Mouse (Mus musculus) midbrain, postnatal 0 days (tissue): ENCODE data around the gene Vps51. TPM values are rescaled to one million over a fixed set of nuclear protein-coding genes. Genes with fewer than 3 reads are reported as not detected.

Source experiments
- ATAC-seq: fragments of 200-750 bp; cut with Nextera tagmentation; 2 replicates; pipeline ENCODE4 v1.8.0; 2017; ENCODE audit warnings: moderate number of reproducible peaks, mild to moderate bottlenecking, moderate TSS enrichment, moderate library complexity; ENCODE audit not compliant: low FRiP score
- DNase-seq: peaks from one replicate; pipeline ENCODE4 v3.0.0-alpha.2; 2015; ENCODE audit warnings: low spot score
- H3K27ac ChIP-seq: fragments of 300-500 bp; sonication (generic); 2 replicates; pipeline ENCODE4 v1.5.1; 2014; ENCODE audit warnings: low read depth, mild to moderate bottlenecking, low read length, mixed read lengths
- H3K27me3 ChIP-seq: fragments of 300-500 bp; sonication (generic); 2 replicates; pipeline ENCODE4 v1.6.1; 2014; ENCODE audit warnings: low read length, control low read depth, mixed read lengths; ENCODE audit not compliant: insufficient read depth
- H3K36me3 ChIP-seq: fragments of 300-500 bp; sonication (generic); 2 replicates; pipeline ENCODE4 v1.6.1; 2014; ENCODE audit warnings: low read length, control low read depth, mixed read lengths; ENCODE audit not compliant: insufficient read depth
- H3K4me1 ChIP-seq: fragments of 300-500 bp; sonication (generic); 2 replicates; pipeline ENCODE4 v1.6.1; 2014; ENCODE audit warnings: mild to moderate bottlenecking, control low read depth, antibody characterized with exemption, low read length, mixed read lengths; ENCODE audit not compliant: insufficient read depth
- H3K4me2 ChIP-seq: fragments of 300-500 bp; sonication (generic); 2 replicates; pipeline ENCODE4 v1.6.1; 2014; ENCODE audit warnings: low read depth, mild to moderate bottlenecking, low read length, mixed read lengths; ENCODE audit not compliant: poor library complexity, severe bottlenecking
- H3K4me3 ChIP-seq: fragments of 300-500 bp; sonication (generic); 2 replicates; pipeline ENCODE4 v1.5.1; 2014; ENCODE audit warnings: low read depth, mild to moderate bottlenecking, low read length, moderate library complexity
- H3K9ac ChIP-seq: fragments of 300-500 bp; sonication (generic); replicated peaks from 2 replicates; pipeline ENCODE4 v1.6.1; 2014; ENCODE audit warnings: mild to moderate bottlenecking, low read length, moderate library complexity, mixed read lengths; ENCODE audit not compliant: poor library complexity, severe bottlenecking
- H3K9me3 ChIP-seq: fragments of 300-500 bp; sonication (generic); 2 replicates; pipeline ENCODE4 v1.6.1; 2016; ENCODE audit warnings: low read length, control low read depth
- CTCF ChIP-seq: IDR thresholded peaks from 2 replicates; pipeline ENCODE4 v1.5.1; 2016; ENCODE audit warnings: antibody characterized with exemption, mild to moderate bottlenecking
- WGBS: fragments of 180-500 bp; shearing (Covaris S2); extraction: QIAGEN DNeasy Blood & Tissue Kit; methylation state at CpG from one replicate; pipeline ENCODE4 v1.1.7; 2014; 5-methylcytosine and 5-hydroxymethylcytosine counted together
- polyA plus RNA-seq: library from polyadenylated mRNA; unstranded; fragments of >200 nt; fragmentation: Nextera tagmentation; extraction: Ambion mirVana; gene quantifications from 2 replicates; pipeline ENCODE4 v1.2.1, GENCODE M21; 2015
- total RNA-seq: library from RNA; depleted of rRNA; stranded (reverse); fragments of >200 nt; gene quantifications from 2 replicates; pipeline ENCODE4 v1.2.3, GENCODE M21; 2014

The Vps51 gene
- total and polyA plus RNA-seq, 2 experiments from 2014 or later: 92.4 to 95.7 TPM

DNA sequence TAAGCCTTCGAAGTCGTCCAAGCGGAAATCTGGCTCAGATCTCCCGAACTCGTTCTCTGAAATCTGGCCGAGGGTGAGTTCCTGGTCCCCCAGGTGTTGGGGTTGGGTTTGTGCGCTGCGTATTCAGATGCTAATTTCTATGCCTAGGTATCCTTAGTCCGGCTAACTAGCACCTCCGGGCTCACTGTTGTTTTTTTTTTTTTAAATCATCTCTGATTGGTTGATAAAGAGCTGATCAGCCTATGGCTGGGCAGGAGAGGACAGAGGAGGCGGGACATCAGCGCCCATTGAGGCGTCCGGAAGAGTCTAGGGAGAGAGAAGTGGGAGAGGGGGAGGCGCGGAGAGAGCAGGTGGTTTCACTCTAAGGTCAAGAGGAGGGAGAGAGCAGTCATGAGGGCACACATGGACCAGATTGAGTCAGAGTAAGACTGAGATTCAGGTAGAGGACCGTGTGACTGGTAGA is 8.4 kb upstream of the Vps51 start:
- H3K4me2 ChIP-seq: peak overlapping the region; percentile 93
- 1% methylated on average over 17 of the region's 17 CpGs for WGBS
- H3K4me3 ChIP-seq: peak overlapping the region; percentile 70
- no peak overlapping the region for H3K9ac ChIP-seq
- DNase-seq (peak; percentile 61), ATAC-seq (no peak)
- H3K27ac ChIP-seq: no peak overlapping the region
- H3K4me1 ChIP-seq: peaks cover 7% of the 10 kb centered on the region; the same call in 1 of the 2 replicates
- H3K27me3 ChIP-seq: no peaks in the 10 kb centered on the region
- no peaks in the 10 kb centered on the region for H3K9me3 ChIP-seq
- peaks cover 15% of the 10 kb centered on the region for H3K36me3 ChIP-seq
- TF ChIP-seq CTCF: no peak

DNA sequence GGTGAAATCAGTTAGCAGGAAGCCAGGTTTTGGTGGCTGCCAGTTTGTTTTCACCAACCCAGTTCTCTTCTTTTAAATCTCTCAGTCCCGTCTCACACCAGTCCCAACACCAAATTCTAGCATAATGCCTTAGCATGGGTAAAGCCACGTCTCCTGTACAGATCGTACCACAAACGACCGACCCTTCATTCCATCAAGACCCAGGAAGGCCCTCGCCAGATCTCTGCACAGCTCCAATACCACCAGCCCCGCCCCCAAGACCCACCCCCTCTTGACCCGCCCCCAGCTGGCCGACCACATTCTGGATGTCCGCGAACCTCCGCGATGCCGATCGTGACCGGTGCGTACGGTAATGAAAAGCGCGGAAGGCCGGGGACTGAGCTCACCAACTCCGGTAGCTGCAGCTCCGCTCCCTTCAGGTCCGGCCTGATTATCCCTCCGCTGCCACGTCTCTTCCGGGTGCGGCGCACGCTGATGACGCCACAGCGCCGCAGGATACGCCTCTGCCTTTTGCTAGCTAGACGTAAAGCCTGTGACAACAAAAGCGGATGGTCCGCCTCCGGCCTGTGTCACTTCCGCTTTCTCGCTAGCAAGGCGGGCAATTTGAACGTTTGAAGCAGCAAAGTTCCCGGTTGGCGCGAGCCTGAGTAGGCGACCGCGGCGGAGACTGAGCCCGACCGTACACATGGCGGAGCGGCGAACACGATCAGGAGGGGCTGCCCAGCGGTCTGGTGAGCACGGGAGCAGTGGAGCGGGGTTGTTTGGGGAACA is 7.6 kb upstream of the Vps51 start, which contains the start of the genes Zfpl1 and Cdca5:
Gene Zfpl1 (minus strand): TSS at position 479 of the 771 bp plus-strand sequence.
Gene Cdca5 (plus strand): TSS at position 506 of the 771 bp plus-strand sequence.
- DNase-seq (peak; percentile 99), ATAC-seq (peak; percentile 88)
- under 1% methylated on average over 58 of the region's 58 CpGs for WGBS

DNA sequence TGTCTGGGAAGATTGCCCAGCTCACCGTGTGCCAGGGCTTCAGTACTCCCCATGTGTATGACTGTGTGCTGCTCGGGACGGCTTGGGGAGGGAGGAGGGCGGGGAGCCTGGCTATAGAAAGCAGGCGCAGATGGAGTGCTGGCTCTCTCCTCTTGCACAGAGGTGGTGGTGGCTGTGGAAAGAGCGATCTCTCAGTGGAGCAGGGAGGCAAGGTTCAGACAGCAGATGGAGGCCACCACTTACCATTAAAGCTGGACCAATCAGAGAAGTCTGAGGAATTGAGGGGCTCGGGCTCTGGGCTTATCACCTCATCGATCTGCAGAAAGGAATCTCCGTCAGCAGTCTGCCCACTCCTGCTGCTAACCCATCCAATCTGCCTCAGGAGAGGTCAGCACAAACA is 5.1 kb upstream of the Vps51 start, which contains the start of gene Gm28374:
Gene Gm28374 (minus strand): TSS at position 101 of the 400 bp plus-strand sequence.
- WGBS: 92% methylated on average over 9 of the region's 9 CpGs
- H3K4me2 ChIP-seq: no peak within 1 kb of the TSS
- no peaks in the 10 kb centered on the region for H3K27me3 ChIP-seq
- H3K9ac ChIP-seq: no peak within 1 kb of the TSS
- no peaks in the 10 kb centered on the region for H3K9me3 ChIP-seq
- no peak for DNase-seq
- no peak within 1 kb of the TSS for H3K27ac ChIP-seq
- no peak for ATAC-seq
- H3K4me1 ChIP-seq: peaks cover 7% of the 10 kb centered on the region; the same call in 1 of the 2 replicates
- no peak for TF ChIP-seq CTCF
- no peak within 1 kb of the TSS for H3K4me3 ChIP-seq
- H3K36me3 ChIP-seq: peaks cover 24% of the 10 kb centered on the region

More for the DNA sequence above, 7.6 kb upstream of the Vps51 start, which contains the start of the genes Zfpl1 and Cdca5:
- H3K27ac ChIP-seq: peak within 1 kb of the TSS; percentile 65
- H3K36me3 ChIP-seq: peaks cover 22% of the 10 kb centered on the region
- no peaks in the 10 kb centered on the region for H3K27me3 ChIP-seq
- H3K9ac ChIP-seq: peak within 1 kb of the TSS; percentile 63
- H3K4me3 ChIP-seq: peak within 1 kb of the TSS; percentile 70
- TF ChIP-seq CTCF: no peak
- H3K4me1 ChIP-seq: peaks cover 7% of the 10 kb centered on the region; the same call in 1 of the 2 replicates
- no peaks in the 10 kb centered on the region for H3K9me3 ChIP-seq
- peak within 1 kb of the TSS; percentile 93 for H3K4me2 ChIP-seq

DNA sequence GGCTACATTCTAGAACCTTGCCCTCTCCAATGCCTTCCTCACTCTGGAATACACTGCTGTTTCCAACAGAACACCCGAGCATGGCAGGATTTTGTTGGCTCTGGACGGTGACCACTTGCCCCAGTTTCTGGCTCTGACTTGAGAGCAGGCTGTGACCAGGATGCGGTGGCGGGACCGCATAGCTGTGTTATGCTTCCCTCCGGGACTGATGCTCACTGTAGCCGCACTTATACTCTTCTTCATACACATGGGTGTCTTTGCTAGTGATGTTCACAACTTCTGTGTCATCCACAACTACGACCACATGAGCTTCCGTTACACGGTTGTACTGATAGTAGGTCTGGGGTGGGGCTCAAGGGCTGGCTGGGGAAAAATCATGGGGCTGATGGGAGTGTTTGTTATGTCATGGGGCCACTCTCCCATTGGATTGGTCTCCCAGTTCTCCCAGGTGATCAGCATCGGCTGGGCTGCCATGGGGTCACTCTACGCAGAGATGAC is 3.0 kb upstream of the Vps51 start, which contains the start of gene Tmem262:
Gene Tmem262 (plus strand): TSS at position 51 of the 498 bp plus-strand sequence.
- Histone ChIP-seq H3K9ac (no peak within 1 kb of the TSS), H3K4me2 (no peak within 1 kb of the TSS), H3K36me3 (peaks cover 24% of the 10 kb centered on the region), H3K9me3 (no peaks in the 10 kb centered on the region), H3K4me3 (no peak within 1 kb of the TSS), H3K27ac (no peak within 1 kb of the TSS), H3K4me1 (peaks cover 13% of the 10 kb centered on the region), H3K27me3 (no peaks in the 10 kb centered on the region)
- no peak for TF ChIP-seq CTCF
- DNase-seq (no peak), ATAC-seq (no peak)
- WGBS: 92% methylated on average over 12 of the region's 12 CpGs

DNA sequence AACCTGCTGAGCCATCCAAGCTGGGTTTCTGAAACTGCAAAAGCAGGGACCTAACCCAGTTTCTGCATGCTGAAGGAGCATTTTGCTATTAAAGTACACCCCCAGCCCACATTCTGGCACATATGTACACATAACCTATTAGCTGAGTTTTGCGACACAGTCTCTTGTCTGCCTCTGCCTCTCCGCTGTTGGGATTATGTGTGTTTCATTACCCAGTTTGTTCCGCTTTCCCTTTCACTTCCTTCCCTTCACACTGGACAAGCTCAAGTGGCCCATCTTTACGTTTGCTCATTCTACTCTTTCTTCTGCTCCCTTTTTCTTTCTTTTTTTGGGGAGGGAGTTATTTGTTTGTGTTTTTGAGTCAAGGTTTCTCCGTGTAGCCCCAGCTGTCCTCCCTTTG is 3.1 kb downstream of the Vps51 start:
- Histone ChIP-seq H3K27ac (no peak overlapping the region), H3K36me3 (peaks cover 30% of the 10 kb centered on the region), H3K4me3 (no peak overlapping the region), H3K4me1 (peaks cover 7% of the 10 kb centered on the region), H3K9me3 (no peaks in the 10 kb centered on the region), H3K9ac (no peak overlapping the region), H3K27me3 (no peaks in the 10 kb centered on the region), H3K4me2 (no peak overlapping the region)
- ATAC-seq (no peak), DNase-seq (no peak)
- WGBS: 93% methylated on average over 5 of the region's 5 CpGs
- no peak for TF ChIP-seq CTCF

DNA sequence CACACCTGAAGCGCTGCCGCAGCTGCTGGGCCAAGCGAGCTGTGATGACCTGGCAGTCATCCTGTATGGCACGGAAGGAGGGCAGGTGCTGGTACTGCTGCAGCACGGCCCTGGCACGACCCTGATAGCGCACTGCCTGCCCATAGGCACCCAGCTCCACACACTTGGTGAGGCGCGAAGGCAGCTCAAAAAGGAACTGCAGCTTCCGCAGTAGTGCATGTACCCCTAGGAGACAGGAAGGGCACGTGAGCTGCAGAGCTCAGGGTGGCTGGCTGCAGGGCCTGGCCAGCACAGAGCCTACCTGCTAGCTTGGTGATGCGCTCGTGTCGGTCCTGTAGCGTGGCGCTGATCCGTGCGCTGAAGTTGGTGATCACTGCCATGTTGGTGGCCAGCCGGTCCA is 5.8 kb downstream of the Vps51 start:
- TF ChIP-seq CTCF: no peak
- Histone ChIP-seq H3K4me1 (peaks cover 7% of the 10 kb centered on the region), H3K4me2 (no peak overlapping the region), H3K27ac (no peak overlapping the region), H3K9me3 (no peaks in the 10 kb centered on the region), H3K9ac (no peak overlapping the region), H3K36me3 (peaks cover 32% of the 10 kb centered on the region), H3K4me3 (no peak overlapping the region), H3K27me3 (no peaks in the 10 kb centered on the region)
- ATAC-seq: no peak
- no peak for DNase-seq
- WGBS: 94% methylated on average over 19 of the region's 19 CpGs
